Mouse (Mus musculus) thymus, postnatal 25 days (tissue): ENCODE data around the gene Glra3.

Source experiments
- DNase-seq: peaks from one replicate; pipeline ENCODE4 v3.0.0; 2022

Glra3 gene

GRCm38 (mm10) chr8:55939870-55940525, at the start of gene Glra3:
Glra3 (plus strand) TSS chr8:55940460.
- DNase-seq, result no peak

GRCm38 (mm10) chr8:55906848-55907247, 33.4 kb upstream of the Glra3 start, which contains the start of gene Adam29:
Adam29 (minus strand) TSS chr8:55906948.
- no peak for DNase-seq

- no peak for DNase-seq
These were observed 243 bp downstream of the Glra3 start for GRCm38 (mm10) chr8:55940526-55940880.

- no peak for DNase-seq
These were observed 24.6 kb downstream of the Glra3 start for GRCm38 (mm10) chr8:55964759-55965320.

- DNase-seq, result no peak
These were observed 57.6 kb downstream of the Glra3 start for GRCm38 (mm10) chr8:55997859-55998258.

GRCm38 (mm10) chr8:56054324-56054723, 114.1 kb downstream of the Glra3 start:
- no peak for DNase-seq

GRCm38 (mm10) chr8:56063081-56063480, 122.8 kb downstream of the Glra3 start:
- DNase-seq, result no peak

- DNase-seq, result no peak
These were observed 130.4 kb downstream of the Glra3 start for GRCm38 (mm10) chr8:56070486-56071254.

GRCm38 (mm10) chr8:56083654-56084053, 143.4 kb downstream of the Glra3 start:
- no peak for DNase-seq

- no peak for DNase-seq
These were observed 154.1 kb downstream of the Glra3 start for GRCm38 (mm10) chr8:56094385-56094784.

- DNase-seq, result no peak
These were observed 170.0 kb downstream of the Glra3 start for GRCm38 (mm10) chr8:56110296-56110695.

GRCm38 (mm10) chr8:56129357-56129756, 189.1 kb downstream of the Glra3 start:
- DNase-seq, result no peak

- no peak for DNase-seq
These were observed 210.4 kb downstream of the Glra3 start for GRCm38 (mm10) chr8:56150697-56151096.

- no peak for DNase-seq
These were observed 211.3 kb downstream of the Glra3 start for GRCm38 (mm10) chr8:56151574-56151973.

GRCm38 (mm10) chr8:56158966-56159365, 218.7 kb downstream of the Glra3 start:
- no peak for DNase-seq
